Mouse (Mus musculus): ENCODE measurements around the gene Mettl17. TPM values are rescaled to one million over a fixed set of nuclear protein-coding genes. Genes with fewer than 3 reads are reported as not detected.

The Mettl17 gene
- polyA plus RNA-seq, 1 experiment, result 40.5 TPM

DNA sequence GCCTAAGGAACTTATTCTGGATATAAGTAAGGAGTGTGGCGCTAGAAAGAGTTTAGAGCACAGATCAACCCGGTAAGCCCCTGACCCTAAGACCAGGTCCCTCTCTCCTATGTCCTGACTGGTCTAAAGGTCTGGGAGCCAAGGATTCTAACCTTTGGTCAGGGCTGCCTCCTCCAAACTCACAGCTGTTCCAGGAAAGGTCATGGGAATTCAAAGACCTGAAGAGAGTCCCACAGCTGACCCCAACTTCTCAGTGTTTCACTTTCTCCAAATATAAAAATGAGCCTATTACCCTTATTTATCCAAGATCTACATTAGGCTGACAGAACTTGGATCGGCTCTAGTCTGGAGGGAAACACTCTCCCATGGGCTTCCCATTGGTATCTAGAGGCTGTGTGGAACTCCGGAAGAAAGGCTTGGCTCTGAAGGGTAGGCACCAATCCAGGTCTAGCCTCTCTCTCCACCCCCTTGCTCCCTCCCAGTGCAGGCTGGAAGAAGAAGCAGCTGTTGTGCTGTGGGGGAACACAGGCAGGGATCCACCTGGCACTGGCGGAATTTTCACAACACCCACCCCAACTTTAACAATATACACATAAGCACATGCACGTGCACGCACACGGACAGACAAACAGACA lies 44.8 kb downstream of the Mettl17 start:
- no peak for DNase-seq (ENCODE audit: low spot score)

DNA sequence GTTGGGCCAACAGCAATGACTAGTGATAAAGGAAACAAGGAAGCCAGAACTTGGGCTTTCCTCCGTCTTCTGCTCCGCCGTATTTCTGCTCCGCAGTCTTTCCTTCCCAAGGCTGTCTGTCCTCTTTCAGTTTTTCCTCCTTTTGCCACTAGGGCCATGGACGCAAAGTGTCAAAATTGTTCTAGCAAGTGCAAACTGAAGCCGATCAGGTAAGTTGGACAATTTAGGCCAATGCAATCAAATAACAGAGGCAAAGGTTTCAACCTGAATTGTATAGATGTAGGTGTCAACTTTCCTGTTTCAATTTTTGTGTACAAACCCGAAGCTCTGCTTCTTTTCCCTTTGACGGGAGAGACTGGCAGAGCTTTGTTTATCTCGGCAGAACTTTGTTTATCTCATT lies 45.3 kb downstream of the Mettl17 start:
- DNase-seq (ENCODE audit: low spot score), result no peak

DNA sequence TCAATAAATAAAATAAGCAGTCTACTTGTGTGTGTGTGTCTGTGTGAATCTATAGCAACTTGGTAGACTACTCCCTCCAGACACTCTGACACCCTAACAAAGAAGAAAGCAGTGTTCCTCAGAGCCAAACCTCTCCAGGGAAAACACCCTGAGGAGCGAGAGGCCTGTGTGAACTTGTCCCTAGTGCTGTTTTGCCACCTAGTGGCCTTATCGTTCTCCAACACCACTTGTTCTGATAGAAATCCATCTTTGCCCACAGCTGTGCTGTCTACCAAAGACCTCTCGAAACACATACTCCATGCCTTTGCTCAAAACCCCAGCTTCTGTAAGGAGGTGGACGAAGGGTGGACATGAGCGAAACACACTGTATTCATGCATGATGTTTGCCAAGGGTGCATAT lies 46.2 kb downstream of the Mettl17 start:
- DNase-seq (ENCODE audit: low spot score), result no peak

DNA sequence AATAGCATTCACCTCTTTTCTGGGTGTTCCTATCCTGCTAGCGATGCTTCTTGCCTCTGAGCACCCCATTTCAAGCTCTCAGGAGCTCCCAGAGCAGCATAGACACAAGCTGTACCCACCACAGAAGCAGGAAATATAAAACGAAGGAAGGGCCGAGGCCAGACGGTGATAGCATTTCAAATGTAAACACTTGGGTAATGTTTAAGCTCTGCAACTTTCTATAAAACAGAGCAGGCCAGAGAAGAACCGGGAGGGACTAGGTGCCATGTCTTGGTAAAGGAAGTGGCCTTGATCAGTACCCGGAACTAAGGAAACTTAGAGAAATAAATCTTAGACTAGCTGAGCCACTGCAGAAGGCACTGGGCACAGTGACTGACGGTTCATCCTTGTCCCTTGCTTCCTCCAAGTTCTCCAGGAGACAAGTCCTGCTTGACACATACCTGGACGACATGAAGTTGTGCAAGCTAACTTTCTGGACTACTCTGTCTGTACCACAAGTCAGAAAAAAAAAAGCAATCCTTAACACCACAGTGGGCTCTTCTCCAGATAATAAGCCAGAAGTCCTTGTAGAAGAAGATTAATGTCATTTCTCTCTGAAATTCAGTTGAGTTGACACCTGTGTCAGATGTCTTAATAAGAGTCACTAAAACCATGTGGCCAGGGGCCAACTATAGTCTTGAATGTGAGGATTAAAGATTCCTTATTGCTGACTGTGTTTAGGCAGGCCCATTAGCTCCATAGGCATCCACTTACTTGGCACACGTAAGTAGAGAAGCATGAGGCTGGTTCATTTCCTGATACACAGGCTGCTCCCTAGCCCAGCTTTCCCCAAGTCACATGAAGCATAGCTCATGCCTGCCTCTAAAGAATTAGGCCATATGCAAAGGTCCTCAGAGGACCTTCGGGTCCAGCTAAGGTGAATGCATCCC lies 47.7 kb downstream of the Mettl17 start:
- no peak for DNase-seq (ENCODE audit: low spot score)

DNA sequence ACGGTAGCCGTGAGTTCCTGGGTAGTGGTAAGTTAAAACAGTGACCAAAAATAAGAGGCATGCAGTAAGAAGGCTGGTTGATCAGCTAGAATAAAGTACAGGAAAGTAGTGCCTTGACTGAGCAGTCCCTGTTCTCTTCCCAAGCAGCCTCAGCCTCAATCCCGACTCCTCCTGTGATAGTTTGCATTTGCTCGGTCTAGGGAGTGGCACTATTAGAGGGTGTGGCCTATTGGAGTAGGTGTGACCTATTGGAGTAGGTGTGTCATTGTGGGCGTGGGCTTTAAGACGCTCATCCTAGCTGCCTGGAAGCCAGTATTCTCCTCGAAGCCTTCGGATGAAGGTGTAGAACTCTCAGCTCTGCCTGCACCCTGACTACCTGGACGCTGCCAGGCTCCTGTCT lies 54.4 kb downstream of the Mettl17 start:
- DNase-seq (ENCODE audit: low spot score), result no peak

DNA sequence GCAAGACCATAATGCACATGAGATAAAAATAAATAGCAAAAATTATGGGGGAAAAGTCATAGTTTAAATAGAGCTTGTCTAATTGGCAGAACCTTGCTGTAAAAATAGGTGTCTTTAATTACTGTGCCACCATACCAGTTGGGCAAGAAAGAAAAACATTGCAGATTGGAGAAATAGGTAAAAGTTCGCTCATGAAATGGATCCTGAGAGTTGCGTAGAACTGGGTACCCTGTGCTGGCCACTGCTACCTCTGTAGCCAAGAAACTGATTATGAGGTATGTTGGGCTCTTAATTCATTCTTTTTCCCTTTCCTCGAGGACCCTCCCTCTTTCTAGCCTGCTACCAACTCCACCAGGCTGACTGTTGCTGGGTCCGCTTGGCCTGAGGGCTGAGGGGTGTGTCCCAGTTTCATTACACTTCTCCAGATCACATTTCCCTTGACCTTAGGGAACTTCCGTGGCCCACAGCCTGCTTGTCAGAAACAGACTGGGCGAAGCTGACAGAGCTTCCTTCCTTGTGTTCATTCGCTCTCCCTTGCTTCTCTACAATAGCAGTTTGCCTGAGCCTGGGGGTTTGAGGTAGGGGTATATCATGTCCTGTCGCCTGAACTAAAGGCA lies 56.4 kb downstream of the Mettl17 start:
- DNase-seq (ENCODE audit: low spot score), result no peak

DNA sequence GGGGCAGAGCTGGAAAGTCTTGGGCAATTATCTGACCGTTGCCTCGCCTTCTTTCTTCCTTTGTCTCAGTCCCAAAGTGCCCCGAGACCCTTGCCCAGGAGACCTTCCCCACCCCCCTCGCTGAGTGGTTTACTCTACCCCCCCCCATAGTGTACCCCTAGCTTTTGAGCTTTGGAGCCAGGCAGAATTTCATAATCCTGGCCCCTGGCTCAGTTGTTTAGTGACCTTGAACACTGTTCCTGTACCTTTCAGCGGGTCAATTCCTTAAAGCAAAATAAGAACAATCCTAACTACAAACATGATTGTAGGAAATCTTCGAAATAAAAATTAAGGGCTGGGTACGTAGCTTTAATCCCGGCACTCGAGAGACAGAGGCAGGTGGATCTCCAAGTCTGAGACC lies 56.9 kb downstream of the Mettl17 start:
- DNase-seq (ENCODE audit: low spot score), result no peak

DNA sequence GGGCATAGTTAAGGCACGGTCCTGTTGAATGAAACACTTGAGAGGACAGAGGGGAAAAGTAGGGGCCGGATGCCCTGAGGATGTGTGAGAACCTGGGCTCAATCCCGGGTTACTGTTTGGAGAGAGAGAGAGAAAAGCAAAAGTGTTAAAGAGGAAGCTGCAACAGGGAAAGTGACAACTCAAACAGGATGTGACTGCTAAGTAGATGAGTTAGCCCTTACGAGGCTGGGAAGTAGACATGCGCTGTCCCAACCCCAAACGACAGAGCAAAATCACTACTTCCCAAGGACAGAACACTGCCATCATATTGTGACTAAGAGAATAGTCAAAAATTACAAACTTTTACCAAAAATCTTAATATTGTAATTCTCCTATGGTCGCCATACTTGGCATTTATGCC lies 57.6 kb downstream of the Mettl17 start:
- no peak for DNase-seq (ENCODE audit: low spot score)

Other genes starting within 250 kb of the Mettl17 start
- not detected in 2 replicates for gene Gm4181, start 249.2 kb upstream of the Mettl17 start, polyA plus RNA-seq (2012; rRNA removed)
- not detected in 2 replicates for gene Gm17079, start 189.4 kb upstream of the Mettl17 start, polyA plus RNA-seq (2012; rRNA removed)
- not detected in 2 replicates for gene Gm5800, start 167.7 kb upstream of the Mettl17 start, polyA plus RNA-seq (2012; rRNA removed)
- 0.56 and 0.57 TPM in 2 replicates for gene Ang4, start 111.3 kb upstream of the Mettl17 start, polyA plus RNA-seq (2012; rRNA removed)
- not detected in 2 replicates for gene AY358078, start 84.8 kb upstream of the Mettl17 start, polyA plus RNA-seq (2012; rRNA removed)
- not detected in 2 replicates for gene Ear6, start 31.1 kb upstream of the Mettl17 start, polyA plus RNA-seq (2012; rRNA removed)
- 1.2 and 2.0 TPM in 2 replicates for gene Slc39a2, start 8.0 kb downstream of the Mettl17 start, polyA plus RNA-seq (2012; rRNA removed)
- gene Ndrg2, start 29.3 kb downstream of the Mettl17 start, polyA plus RNA-seq (2012; rRNA removed), result 393 and 417 TPM in 2 replicates
- gene Tppp2, start 33.6 kb downstream of the Mettl17 start, polyA plus RNA-seq (2012; rRNA removed), result 0.11 TPM in 1 of 2 replicates, not detected in the other
- gene Rnase13, start 37.9 kb downstream of the Mettl17 start, polyA plus RNA-seq (2012; rRNA removed), result 0.75 and 1.0 TPM in 2 replicates
- gene Arhgef40, start 99.9 kb downstream of the Mettl17 start, polyA plus RNA-seq (2012; rRNA removed), result 44.4 and 53.8 TPM in 2 replicates
- gene Tmem253, start 130.8 kb downstream of the Mettl17 start, polyA plus RNA-seq (2012; rRNA removed), result 1.1 and 1.5 TPM in 2 replicates
- 105 and 107 TPM in 2 replicates for gene Zfp219, start 135.9 kb downstream of the Mettl17 start, polyA plus RNA-seq (2012; rRNA removed)
- not detected in 2 replicates for gene Olfr221, start 157.6 kb downstream of the Mettl17 start, polyA plus RNA-seq (2012; rRNA removed)
- 203 and 214 TPM in 2 replicates for gene Hnrnpc, start 219.2 kb downstream of the Mettl17 start, polyA plus RNA-seq (2012; rRNA removed)
- gene Rpgrip1, start 225.9 kb downstream of the Mettl17 start, polyA plus RNA-seq (2012; rRNA removed), result 1.8 and 2.5 TPM in 2 replicates

Data from urinary bladder, adult 2 months (tissue).